Mouse (Mus musculus) urinary bladder, postnatal 36 days (tissue): Measurements from ENCODE around the gene Gm17387.

Source experiments
- DNase-seq, 2 experiments: peaks; one replicate each; pipeline ENCODE4 v3.0.0; 2022; ENCODE audit warnings: low spot score in 2 of 2, mixed read lengths in 1 of 2

Gm17387 gene

DNA sequence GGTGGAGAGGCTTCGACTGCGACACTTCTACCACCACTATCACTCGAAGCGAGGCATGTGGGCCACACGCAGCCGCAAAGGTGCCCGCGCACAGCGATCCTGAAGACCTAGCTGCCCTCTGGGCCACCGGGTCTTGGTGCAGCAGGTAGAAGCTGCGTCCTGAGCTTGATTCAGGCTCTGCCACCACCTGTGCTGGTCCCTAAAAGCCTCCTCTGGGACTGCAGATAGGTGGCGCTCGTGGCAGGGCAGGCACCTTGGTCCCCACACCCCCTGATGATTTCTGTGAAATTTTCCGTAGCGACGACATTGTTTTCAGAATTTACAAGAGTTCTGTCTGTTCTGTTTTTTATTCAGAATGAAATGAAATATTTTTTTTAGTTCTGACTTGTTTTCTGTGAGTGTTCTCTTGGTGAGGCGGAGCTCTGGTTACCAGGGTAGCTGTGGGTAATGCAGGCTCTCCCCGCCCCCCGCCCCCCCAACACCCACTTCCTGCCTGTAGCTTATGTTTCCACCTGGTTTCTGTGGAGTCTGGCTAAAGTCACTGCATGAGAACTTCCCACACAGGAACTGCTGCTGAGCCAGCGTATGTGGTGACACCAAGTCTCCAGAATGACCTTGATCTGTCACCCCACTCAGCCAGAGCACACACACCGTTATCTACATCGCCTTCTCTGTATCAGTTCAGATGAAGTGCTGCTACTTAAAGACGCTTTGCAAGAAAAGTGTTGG lies 43.2 kb downstream of the Gm17387 start:
- DNase-seq = no peak

DNA sequence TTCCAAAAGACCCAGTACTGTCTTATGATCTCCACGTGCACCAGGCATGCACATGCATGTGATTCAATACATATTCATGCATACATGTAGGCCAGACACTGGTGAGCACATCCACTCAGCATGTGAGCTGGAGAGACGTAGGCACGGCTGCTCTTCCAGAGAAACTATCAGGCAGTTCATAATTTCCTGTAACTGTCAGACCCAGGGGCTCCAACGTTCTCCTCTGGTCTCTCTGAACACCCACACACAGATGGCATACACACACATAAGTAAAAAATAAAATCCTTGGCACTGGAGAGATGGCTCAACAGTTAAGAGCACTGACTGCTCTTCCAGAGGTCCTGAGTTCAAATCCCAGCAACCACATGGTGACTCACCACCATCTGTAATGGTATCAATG lies 44.9 kb downstream of the Gm17387 start:
- DNase-seq = no peak

- no peak for DNase-seq
These were observed 48.9 kb downstream of the Gm17387 start, which contains the start of gene Pkp3 for GRCm38 (mm10) chr7:141077841-141078240. TSS of gene Pkp3 (plus strand) at chr7:141078218.

DNA sequence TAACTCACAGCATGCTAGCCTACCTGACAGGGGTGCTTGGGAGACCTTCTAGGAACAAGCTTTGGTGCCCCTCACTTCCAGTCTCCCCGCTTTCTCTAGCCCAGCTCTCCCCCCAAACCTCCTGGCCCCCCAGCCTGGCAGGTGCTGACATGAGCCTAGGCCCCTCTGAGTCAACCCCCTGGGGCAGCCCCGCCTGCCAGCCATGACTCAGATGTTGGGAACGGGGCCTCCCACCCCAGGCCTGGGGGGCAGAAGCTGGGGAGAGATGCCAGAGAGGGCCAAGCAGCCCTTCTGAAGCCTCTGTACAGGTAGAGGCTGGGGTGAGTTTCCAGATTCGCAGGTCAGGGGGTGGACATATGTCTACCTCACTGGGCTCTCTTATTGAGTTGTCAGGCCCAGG lies 49.9 kb downstream of the Gm17387 start:
- DNase-seq = peak; percentile 43 to 52
